ENCODE assay signal across 8 mouse cellular contexts in genomic region chr2:71837791-71838190, GRCm38 (mm10). TPM values are rescaled to one million over a fixed set of nuclear protein-coding genes. Genes with fewer than 3 reads are reported as not detected.
DNase-seq lines count a peak whose midpoint lies in the region.

No protein-coding gene starts in this region.

- peak; percentile 38 for DNase-seq in gastrocnemius, adult 18-20 months (ENCODE audit: low spot score)
- no peak for DNase-seq in gastrocnemius, postnatal 25 days
- DNase-seq in B cell, adult 2 months: peak; percentile 78 to 79
- DNase-seq in adrenal gland, adult 8-10 months: peak; percentile 42
- peak; percentile 84 for DNase-seq in embryo, embryonic 11 days
- peak; percentile 61 to 85 for DNase-seq in kidney, postnatal 25 days
- peak; percentile 71 for DNase-seq in lung, postnatal 10 days
- DNase-seq in spleen, postnatal 36 days (ENCODE audit: low spot score in 2 of 2): peak; percentile 22 to 55

RNA-seq across cellular contexts. Expression of gene Pdk1, which starts 35.2 kb away (rescaled TPM):
- total RNA-seq in gastrocnemius, adult 18-20 months (2021): 10 to 100 TPM; 65.7 to 72.6 TPM
- total RNA-seq in gastrocnemius, postnatal 25 days (2021): 10 to 100 TPM; 58.0 TPM
- total RNA-seq in adrenal gland, adult 8-10 months (2022): 10 to 100 TPM; 24.3 to 40.4 (median 31.7) TPM
